Mouse (Mus musculus) left cerebral cortex, adult 18-20 months (tissue): ENCODE measurements around the gene Prss54. TPM values are rescaled to one million over a fixed set of nuclear protein-coding genes. Genes with fewer than 3 reads are reported as not detected.
A peak's percentile ranks its signal among the peaks of the same experiment; 100 is the strongest.

Experiments used
- DNase-seq, 2 experiments: peaks; one replicate each; pipeline ENCODE4 v3.0.0; 2021 to 2022; ENCODE audit warnings: low spot score in 2 of 2, mixed read lengths in 1 of 2
- total RNA-seq, 2 experiments: library from RNA; stranded (reverse); gene quantifications; 2 replicates each; pipeline ENCODE4 v1.2.3; 2021

The Prss54 gene
- total RNA-seq, 2 experiments from 2014 or later = not detected

DNA sequence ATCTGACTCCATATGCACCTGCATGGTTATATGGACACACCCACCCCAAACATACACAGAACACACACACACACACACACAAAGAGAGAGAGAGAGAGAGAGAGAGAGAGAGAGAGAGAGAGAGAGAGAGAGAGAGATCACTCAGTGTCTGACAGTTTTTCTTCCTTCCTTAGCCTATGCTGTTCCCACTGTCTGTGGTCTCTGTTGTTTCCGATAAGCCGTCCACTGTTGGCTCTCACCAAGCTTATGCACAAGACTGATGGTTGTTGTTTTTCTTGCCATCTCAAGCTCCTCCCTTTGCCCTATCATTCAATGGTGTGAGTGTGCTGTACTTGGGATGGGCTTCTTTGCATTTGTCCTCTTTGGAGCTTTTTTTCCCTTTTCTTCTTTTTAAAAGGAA lies 20.2 kb downstream of the Prss54 start:
- no peak for DNase-seq

- DNase-seq = no peak
These were observed 24.6 kb downstream of the Prss54 start for GRCm38 (mm10) chr8:95551577-95551976.

- peak in 1 of 2 experiments; percentile 15 for DNase-seq
These were observed 26.0 kb downstream of the Prss54 start for GRCm38 (mm10) chr8:95549871-95550829.

DNA sequence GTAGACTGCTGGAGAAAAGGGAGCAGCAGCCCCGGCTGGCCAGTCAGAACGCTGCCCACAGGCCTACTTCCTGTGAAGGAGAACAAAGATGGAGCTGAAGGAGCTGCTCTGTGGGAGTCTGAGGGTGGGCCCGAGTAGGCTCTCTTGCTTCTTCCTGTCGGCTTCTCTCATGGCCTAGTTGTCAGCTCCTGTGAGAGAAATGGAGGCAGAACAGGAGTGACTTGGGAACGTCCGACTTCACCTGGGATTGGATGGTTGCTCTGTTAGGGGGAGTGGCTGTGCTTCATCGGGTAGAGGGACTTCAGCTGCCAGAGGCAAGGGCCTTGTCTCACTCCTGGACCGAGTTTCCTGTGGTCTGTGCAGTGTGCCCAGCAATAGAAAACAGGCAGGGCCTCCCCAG lies 28.2 kb downstream of the Prss54 start:
- no peak for DNase-seq

DNA sequence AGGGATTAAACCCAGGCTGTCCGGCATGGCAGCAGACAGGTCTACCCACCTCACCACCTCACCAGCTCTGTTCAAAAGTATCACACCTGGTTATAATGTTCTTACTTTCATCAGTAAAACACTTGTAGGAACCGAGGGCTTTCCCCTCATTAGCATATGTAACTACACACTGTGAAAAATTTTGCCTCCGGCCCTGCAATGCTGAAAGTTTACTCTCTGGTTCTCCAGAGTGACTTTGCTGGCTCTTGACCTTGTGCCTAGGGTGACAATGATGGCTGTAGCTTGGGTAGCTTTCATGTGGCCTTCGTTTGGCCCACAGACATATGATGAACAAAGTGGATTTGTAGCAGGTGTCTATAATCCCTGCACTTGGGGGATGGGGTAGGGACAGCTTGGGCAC lies 29.2 kb downstream of the Prss54 start:
- DNase-seq = no peak

DNA sequence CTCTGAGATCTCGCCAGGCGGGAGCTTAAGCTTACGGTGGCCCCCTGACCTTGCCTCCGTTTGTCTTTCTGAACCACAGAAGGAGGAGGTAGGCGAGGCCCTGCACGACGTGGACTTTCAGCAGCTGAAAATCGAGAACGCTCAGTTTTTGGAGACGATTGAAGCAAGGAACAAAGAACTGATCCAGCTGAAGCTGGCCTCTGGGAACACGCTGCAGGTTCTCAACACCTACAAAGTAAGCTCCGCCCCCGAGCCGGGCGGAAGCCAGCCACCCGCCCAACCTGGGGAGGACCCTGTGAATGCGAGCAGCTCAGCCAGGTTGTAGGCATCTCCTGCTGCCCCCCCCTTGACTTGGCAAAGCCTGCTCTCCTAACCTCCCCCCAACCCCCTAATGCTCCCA lies 30.3 kb downstream of the Prss54 start:
- no peak for DNase-seq

GRCm38 (mm10) chr8:95543065-95543464 lies 33.1 kb downstream of the Prss54 start:
- DNase-seq = no peak

GRCm38 (mm10) chr8:95542191-95542590 lies 33.9 kb downstream of the Prss54 start:
- DNase-seq = no peak

DNA sequence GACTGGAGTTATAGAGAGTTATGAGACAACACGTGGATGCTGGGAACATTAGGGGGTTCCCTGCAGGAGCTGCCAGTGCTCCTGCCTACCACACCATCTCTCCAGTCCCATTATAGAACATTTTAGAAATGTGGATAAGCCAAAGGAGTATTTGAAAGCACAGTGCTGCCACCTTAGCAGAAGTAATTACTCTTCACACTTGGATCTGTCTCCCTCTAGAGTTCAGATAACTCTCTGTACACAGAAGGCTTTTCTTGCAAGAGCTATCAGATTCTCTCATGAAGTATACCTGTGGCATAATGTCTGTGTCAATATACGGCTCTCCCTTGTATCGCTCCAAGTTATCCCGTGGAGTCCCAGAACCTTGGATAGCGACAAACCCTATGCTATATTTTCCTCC lies 36.7 kb downstream of the Prss54 start:
- DNase-seq = no peak

- peak; percentile 59 to 67 for DNase-seq
These were observed 42.4 kb downstream of the Prss54 start, which contains the start of gene Ccdc113 for GRCm38 (mm10) chr8:95533584-95534387. Gene Ccdc113, plus strand, starts transcription at chr8:95534085.

- no peak for DNase-seq
These were observed 43.9 kb downstream of the Prss54 start for GRCm38 (mm10) chr8:95532206-95532605.

- no peak for DNase-seq
These were observed 47.3 kb downstream of the Prss54 start for GRCm38 (mm10) chr8:95528750-95529310.

DNA sequence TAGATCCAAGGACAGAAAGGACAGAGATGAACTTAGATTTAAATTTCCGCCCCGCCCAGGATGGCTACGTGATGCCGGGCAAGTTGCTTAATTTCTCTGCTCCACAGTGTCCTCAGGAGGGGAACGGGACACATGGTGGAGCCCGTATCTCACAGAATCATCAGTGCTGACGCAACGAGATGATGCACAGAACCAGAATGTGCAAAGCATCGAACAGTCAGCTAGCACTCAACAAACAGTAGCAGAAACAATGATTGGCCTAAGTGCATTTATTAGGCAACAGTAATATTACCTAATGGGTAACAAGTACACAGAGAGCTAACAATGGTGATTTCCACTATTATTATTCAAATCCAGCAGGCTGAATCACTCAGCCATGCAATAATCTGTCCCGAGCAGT lies 47.9 kb downstream of the Prss54 start:
- DNase-seq = no peak

- DNase-seq = no peak
These were observed 52.1 kb downstream of the Prss54 start for GRCm38 (mm10) chr8:95523991-95524390.

DNA sequence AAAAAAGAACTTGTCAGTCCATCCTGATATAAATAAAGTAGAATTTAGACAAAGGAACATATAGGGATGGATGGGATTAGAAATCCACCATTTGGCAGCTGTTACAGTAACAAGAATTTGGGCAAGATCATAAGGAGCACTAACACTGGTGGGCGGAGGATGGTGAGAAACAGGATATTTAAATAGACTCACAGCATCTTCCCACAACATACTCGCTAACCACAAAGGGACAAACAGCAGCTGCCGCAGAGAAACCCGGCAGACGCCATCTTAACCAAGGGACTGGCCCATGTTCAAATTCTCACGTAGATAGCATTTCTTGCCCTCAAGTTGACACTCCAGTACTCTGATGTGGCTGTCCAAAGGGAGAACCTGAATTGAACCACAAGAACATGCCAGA lies 59.2 kb downstream of the Prss54 start:
- peak; percentile 44 to 60 for DNase-seq

DNA sequence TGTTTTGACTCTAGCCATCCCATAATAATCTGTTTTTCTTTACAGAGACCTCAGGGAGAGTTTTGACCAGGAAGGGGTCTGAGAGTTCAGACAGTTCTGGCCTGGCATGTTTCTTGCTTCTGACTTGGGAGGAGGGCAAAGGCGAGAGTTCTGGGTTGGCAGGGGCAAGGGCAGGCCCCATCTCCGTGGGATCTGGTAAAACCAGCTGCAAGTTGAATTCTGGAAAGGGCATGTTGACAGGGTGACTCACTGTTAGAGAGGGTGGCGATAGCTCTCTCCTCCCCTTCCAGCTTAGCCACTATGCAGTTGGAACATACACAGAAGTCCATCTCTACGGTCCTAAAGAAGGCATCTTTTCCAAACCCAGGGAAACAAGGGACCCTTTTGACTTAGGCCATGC lies 62.9 kb downstream of the Prss54 start:
- no peak for DNase-seq

GRCm38 (mm10) chr8:95512257-95512656 lies 63.9 kb downstream of the Prss54 start:
- peak in 1 of 2 experiments; percentile 35 for DNase-seq
